Mouse (Mus musculus): ENCODE data around the gene Nr2e3.

The Nr2e3 gene

GRCm38 (mm10) chr9:59960559-59960958 is at the start of gene Nr2e3:
TSS of gene Nr2e3 (minus strand) at chr9:59960659.
- DNase-seq = no peak

- no peak for DNase-seq
Measured at GRCm38 (mm10) chr9:60008936-60009335, 48.5 kb upstream of the Nr2e3 start.

- no peak for DNase-seq
Measured at GRCm38 (mm10) chr9:60002323-60002722, 41.9 kb upstream of the Nr2e3 start.

GRCm38 (mm10) chr9:60001444-60001843 is 41.0 kb upstream of the Nr2e3 start:
- no peak for DNase-seq

GRCm38 (mm10) chr9:59997725-59998124 is 37.3 kb upstream of the Nr2e3 start:
- DNase-seq = no peak

GRCm38 (mm10) chr9:59991407-59991806 is 30.9 kb upstream of the Nr2e3 start:
- DNase-seq = no peak

- DNase-seq = peak in 1 of 2 experiments; percentile 71
Measured at GRCm38 (mm10) chr9:59989864-59990263, 29.4 kb upstream of the Nr2e3 start.

GRCm38 (mm10) chr9:59985900-59986572 is 25.6 kb upstream of the Nr2e3 start:
- no peak for DNase-seq

- no peak for DNase-seq
Measured at GRCm38 (mm10) chr9:59981116-59981515, 20.7 kb upstream of the Nr2e3 start.

GRCm38 (mm10) chr9:59971263-59971662 is 10.8 kb upstream of the Nr2e3 start:
- no peak for DNase-seq

- DNase-seq = peak; percentile 44 to 63
Measured at GRCm38 (mm10) chr9:59969383-59969782, 8.9 kb upstream of the Nr2e3 start.

GRCm38 (mm10) chr9:59965046-59965445 is 4.6 kb upstream of the Nr2e3 start:
- no peak for DNase-seq

GRCm38 (mm10) chr9:59964367-59964766 is 3.9 kb upstream of the Nr2e3 start:
- DNase-seq = peak; percentile 50 to 61

GRCm38 (mm10) chr9:59961201-59961955 is 919 bp upstream of the Nr2e3 start:
- no peak for DNase-seq

GRCm38 (mm10) chr9:59959276-59959675 is 1.2 kb downstream of the Nr2e3 start:
- DNase-seq = peak; percentile 86 to 91

- DNase-seq = peak in 1 of 2 experiments; percentile 4
Measured at GRCm38 (mm10) chr9:59958115-59958514, 2.3 kb downstream of the Nr2e3 start.

GRCm38 (mm10) chr9:59956496-59956895 is 4.0 kb downstream of the Nr2e3 start:
- DNase-seq = no peak

GRCm38 (mm10) chr9:59955692-59956091 is 4.8 kb downstream of the Nr2e3 start:
- no peak for DNase-seq

- no peak for DNase-seq
Measured at GRCm38 (mm10) chr9:59955199-59955598, 5.3 kb downstream of the Nr2e3 start.

GRCm38 (mm10) chr9:59953556-59953955 is 6.9 kb downstream of the Nr2e3 start:
- DNase-seq = no peak

- DNase-seq = no peak
Measured at GRCm38 (mm10) chr9:59952515-59953070, 7.9 kb downstream of the Nr2e3 start.

- DNase-seq = no peak
Measured at GRCm38 (mm10) chr9:59951943-59952342, 8.5 kb downstream of the Nr2e3 start.

GRCm38 (mm10) chr9:59951001-59951750 is 9.3 kb downstream of the Nr2e3 start:
- DNase-seq = no peak

Measured in lung, postnatal 4 days (tissue).